Comparison of ENCODE assay signal across 1 mouse cellular context in genomic region chr9:72451111-72451510, GRCm38 (mm10).
TF ChIP-seq lines count a peak whose summit lies in the region.

No protein-coding gene starts in this region.

TF ChIP-seq in CH12.LX, 34 proteins besides CTCF, POLR2A, EP300 and RAD21 (continued from another document):
- TF ChIP-seq ETS1 (conservative IDR thresholded peaks at IDR 0.05; ENCODE audit: low read depth, low read length) (0 out of 2 replicates have a peak, but pooled peaks have one; percentile 9), MAX (IDR thresholded peaks at IDR 0.05; ENCODE audit: low read length) (no peak), ZNF384 (IDR thresholded peaks at IDR 0.05; ENCODE audit: low read depth, low read length) (no peak), MYC (IDR thresholded peaks at IDR 0.05; ENCODE audit: low read depth, low read length) (no peak), E2F4 (IDR thresholded peaks at IDR 0.05; ENCODE audit: insufficient replicate concordance, low read depth, low read length) (no peak), NELFE (IDR thresholded peaks at IDR 0.05; ENCODE audit: low read depth, low read length) (no peak), BHLHE40 (IDR thresholded peaks at IDR 0.05; ENCODE audit: low read depth, low read length) (0 out of 2 replicates have a peak, but pooled peaks have one; percentile 57), USF1 (IDR thresholded peaks at IDR 0.05; ENCODE audit: low read depth, low read length) (no peak)
